Mouse (Mus musculus) hindbrain, embryonic 11.5 days (tissue): Measurements from ENCODE around the gene Vps37b. TPM values are rescaled to one million over a fixed set of nuclear protein-coding genes. Genes with fewer than 3 reads are reported as not detected.

Experiments used
- ATAC-seq: fragments of 200-750 bp; cut with Nextera tagmentation; 2 replicates; pipeline ENCODE4 v1.8.0; 2017; ENCODE audit warnings: mild to moderate bottlenecking, moderate TSS enrichment, moderate library complexity; ENCODE audit not compliant: low FRiP score
- DNase-seq: peaks from one replicate; pipeline ENCODE4 v3.0.0-alpha.2; 2015; ENCODE audit warnings: low spot score
- H3K27ac ChIP-seq: fragments of 300-500 bp; sonication (generic); 2 replicates; pipeline ENCODE4 v1.5.1; 2014; ENCODE audit warnings: mild to moderate bottlenecking, low read depth, low read length
- H3K27me3 ChIP-seq: fragments of 300-500 bp; sonication (generic); 2 replicates; pipeline ENCODE4 v1.6.1; 2014; ENCODE audit warnings: mild to moderate bottlenecking, low read length, moderate library complexity, mixed read lengths; ENCODE audit not compliant: control insufficient read depth, insufficient read depth
- H3K36me3 ChIP-seq: fragments of 300-500 bp; sonication (generic); 2 replicates; pipeline ENCODE4 v1.6.1; 2014; ENCODE audit warnings: mild to moderate bottlenecking, low read length, moderate library complexity, mixed read lengths; ENCODE audit not compliant: control insufficient read depth, insufficient read depth
- H3K4me1 ChIP-seq: fragments of 300-500 bp; sonication (generic); replicated peaks from 2 replicates; pipeline ENCODE4 v1.6.1; 2014; ENCODE audit warnings: low read length, mixed read lengths; ENCODE audit not compliant: control insufficient read depth, insufficient read depth
- H3K4me2 ChIP-seq: fragments of 300-500 bp; sonication (generic); replicated peaks from 2 replicates; pipeline ENCODE4 v1.6.1; 2014; ENCODE audit warnings: mild to moderate bottlenecking, low read depth, low read length
- H3K4me3 ChIP-seq: fragments of 300-500 bp; sonication (generic); 2 replicates; pipeline ENCODE4 v1.5.1; 2014; ENCODE audit warnings: low read depth, low read length
- H3K9ac ChIP-seq: fragments of 300-500 bp; sonication (generic); 2 replicates; pipeline ENCODE4 v1.6.1; 2014; ENCODE audit warnings: low read depth, low read length
- H3K9me3 ChIP-seq: fragments of 300-500 bp; sonication (generic); 2 replicates; pipeline ENCODE4 v1.6.1; 2016; ENCODE audit warnings: low read length; ENCODE audit not compliant: control insufficient read depth
- WGBS: fragments of 180-500 bp; shearing (Covaris S2); extraction: QIAGEN DNeasy Blood & Tissue Kit; methylation state at CpG from one replicate; pipeline ENCODE4 v1.1.7; 2014; 5-methylcytosine and 5-hydroxymethylcytosine counted together
- polyA plus RNA-seq: library from polyadenylated mRNA; unstranded; fragments of >200 nt; fragmentation: Nextera tagmentation; extraction: Ambion mirVana; gene quantifications from 2 replicates; pipeline ENCODE4 v1.2.1, GENCODE M21; 2014

Gene Vps37b
- polyA plus RNA-seq, 1 experiment from 2014 or later = 38.3 TPM

- peaks cover 3% of the 10 kb centered on the region; the same call in 1 of the 2 replicates for H3K4me1 ChIP-seq
- 0 out of 2 replicates have a peak, but pooled peaks cover 2% of the 10 kb centered on the region for H3K27me3 ChIP-seq
- no peaks in the 10 kb centered on the region for H3K36me3 ChIP-seq
- no peak overlapping the region for H3K4me3 ChIP-seq
- H3K27ac ChIP-seq = no peak overlapping the region
- DNase-seq (no peak), ATAC-seq (no peak)
- no peak overlapping the region for H3K4me2 ChIP-seq
- WGBS = 89% methylated on average over 4 of the region's 4 CpGs
- no peak overlapping the region for H3K9ac ChIP-seq
- no peaks in the 10 kb centered on the region for H3K9me3 ChIP-seq
Measured at GRCm38 (mm10) chr5:123970576-123970975, 61.5 kb downstream of the Vps37b start.

- ATAC-seq (no peak), DNase-seq (no peak)
- 80% methylated on average over 8 of the region's 8 CpGs for WGBS
- Histone ChIP-seq H3K27me3 (0 out of 2 replicates have a peak, but pooled peaks cover 2% of the 10 kb centered on the region), H3K4me1 (no peaks in the 10 kb centered on the region; the same call in 1 of the 2 replicates), H3K4me3 (no peak overlapping the region), H3K9me3 (no peaks in the 10 kb centered on the region), H3K27ac (no peak overlapping the region), H3K9ac (no peak overlapping the region), H3K4me2 (no peak overlapping the region), H3K36me3 (no peaks in the 10 kb centered on the region)
Measured at GRCm38 (mm10) chr5:123969216-123969615, 62.9 kb downstream of the Vps37b start.

GRCm38 (mm10) chr5:123968468-123968867 is 63.6 kb downstream of the Vps37b start:
- ATAC-seq (no peak), DNase-seq (no peak)
- WGBS = 89% methylated on average over 5 of the region's 5 CpGs
- Histone ChIP-seq H3K36me3 (no peaks in the 10 kb centered on the region), H3K9me3 (no peaks in the 10 kb centered on the region), H3K27me3 (0 out of 2 replicates have a peak, but pooled peaks cover 2% of the 10 kb centered on the region), H3K9ac (no peak overlapping the region), H3K4me1 (no peaks in the 10 kb centered on the region; the same call in 1 of the 2 replicates), H3K4me2 (no peak overlapping the region), H3K4me3 (no peak overlapping the region), H3K27ac (no peak overlapping the region)

- Histone ChIP-seq H3K9ac (no peak overlapping the region), H3K27me3 (no peaks in the 10 kb centered on the region), H3K4me3 (no peak overlapping the region), H3K4me1 (no peaks in the 10 kb centered on the region), H3K36me3 (no peaks in the 10 kb centered on the region), H3K9me3 (no peaks in the 10 kb centered on the region), H3K27ac (no peak overlapping the region), H3K4me2 (no peak overlapping the region)
- DNase-seq (no peak), ATAC-seq (no peak)
- WGBS = 92% methylated on average over 2 of the region's 2 CpGs
Measured at GRCm38 (mm10) chr5:123966759-123967158, 65.3 kb downstream of the Vps37b start.

- Histone ChIP-seq H3K4me1 (no peaks in the 10 kb centered on the region), H3K9me3 (no peaks in the 10 kb centered on the region), H3K4me3 (no peak overlapping the region), H3K27me3 (no peaks in the 10 kb centered on the region), H3K27ac (no peak overlapping the region), H3K4me2 (no peak overlapping the region), H3K36me3 (no peaks in the 10 kb centered on the region), H3K9ac (no peak overlapping the region)
- DNase-seq (no peak), ATAC-seq (no peak)
- 93% methylated on average over 4 of the region's 4 CpGs for WGBS
Measured at GRCm38 (mm10) chr5:123964208-123964607, 67.9 kb downstream of the Vps37b start.

- Histone ChIP-seq H3K36me3 (no peaks in the 10 kb centered on the region), H3K4me1 (no peaks in the 10 kb centered on the region), H3K4me3 (no peak overlapping the region), H3K9me3 (no peaks in the 10 kb centered on the region), H3K9ac (no peak overlapping the region), H3K27me3 (no peaks in the 10 kb centered on the region), H3K27ac (no peak overlapping the region), H3K4me2 (no peak overlapping the region)
- DNase-seq (no peak), ATAC-seq (no peak)
- 88% methylated on average over 12 of the region's 12 CpGs for WGBS
Measured at GRCm38 (mm10) chr5:123961046-123961445, 71.0 kb downstream of the Vps37b start.

- Histone ChIP-seq H3K27ac (no peak overlapping the region), H3K4me1 (no peaks in the 10 kb centered on the region)
- WGBS = 83% methylated on average over 8 of the region's 8 CpGs
Measured at GRCm38 (mm10) chr5:123960129-123960528, 71.9 kb downstream of the Vps37b start.

GRCm38 (mm10) chr5:123959018-123959417 is 73.1 kb downstream of the Vps37b start:
- H3K27me3 ChIP-seq = no peaks in the 10 kb centered on the region
- ATAC-seq = no peak

More at GRCm38 (mm10) chr5:123960129-123960528, 71.9 kb downstream of the Vps37b start:
- H3K4me3 ChIP-seq = no peak overlapping the region
- H3K9ac ChIP-seq = no peak overlapping the region
- no peak for DNase-seq
- ATAC-seq = no peak
- H3K27me3 ChIP-seq = no peaks in the 10 kb centered on the region
- no peak overlapping the region for H3K4me2 ChIP-seq
- no peaks in the 10 kb centered on the region for H3K36me3 ChIP-seq
- no peaks in the 10 kb centered on the region for H3K9me3 ChIP-seq

GRCm38 (mm10) chr5:123957213-123957612 is 74.9 kb downstream of the Vps37b start:
- no peak overlapping the region for H3K4me3 ChIP-seq
- 78% methylated on average over 8 of the region's 8 CpGs for WGBS
- no peaks in the 10 kb centered on the region for H3K4me1 ChIP-seq
- ATAC-seq = no peak
- no peaks in the 10 kb centered on the region for H3K27me3 ChIP-seq
- H3K4me2 ChIP-seq = no peak overlapping the region
- no peaks in the 10 kb centered on the region for H3K9me3 ChIP-seq
- DNase-seq = no peak
- H3K36me3 ChIP-seq = no peaks in the 10 kb centered on the region
- H3K27ac ChIP-seq = no peak overlapping the region
- no peak overlapping the region for H3K9ac ChIP-seq

More at GRCm38 (mm10) chr5:123959018-123959417, 73.1 kb downstream of the Vps37b start:
- 81% methylated on average over 3 of the region's 3 CpGs for WGBS
- DNase-seq = no peak
- no peak overlapping the region for H3K27ac ChIP-seq
- no peaks in the 10 kb centered on the region for H3K36me3 ChIP-seq
- no peaks in the 10 kb centered on the region for H3K4me1 ChIP-seq
- no peaks in the 10 kb centered on the region for H3K9me3 ChIP-seq
- no peak overlapping the region for H3K4me2 ChIP-seq
- H3K9ac ChIP-seq = no peak overlapping the region
- H3K4me3 ChIP-seq = no peak overlapping the region
